Mouse (Mus musculus): ENCODE measurements at regions not wholly inside any gene's neighbourhood (a gene's known extent, or its start where the extent isn't known, plus 50 kb on each side); places are given as distances from the start of the nearest gene placed in this dataset.
A peak's percentile ranks its signal among the peaks of the same experiment; 100 is the strongest.

GRCm38 (mm10) chr1:151101516-151101915 is 80.8 kb upstream of the Gm47985 start:
- H3K9me3 ChIP-seq (ENCODE audit: control insufficient read depth, low read length) = no peaks in the 10 kb centered on the region
- H3K4me3 ChIP-seq (replicated peaks; ENCODE audit: low read length) = no peak overlapping the region
- no peaks in the 10 kb centered on the region for H3K36me3 ChIP-seq (ENCODE audit: control insufficient read depth, insufficient read depth)
- no peak overlapping the region for H3K4me2 ChIP-seq (ENCODE audit: low read length)
- WGBS = 73% methylated on average over 1 of the region's 1 CpGs
- no peak overlapping the region for H3K27ac ChIP-seq (ENCODE audit: low read length)
- H3K4me1 ChIP-seq (replicated peaks; ENCODE audit: control insufficient read depth, insufficient read depth, low read length) = no peaks in the 10 kb centered on the region
- H3K9ac ChIP-seq (replicated peaks; ENCODE audit: low read depth, low read length) = no peak overlapping the region
- no peak for ATAC-seq
- no peaks in the 10 kb centered on the region for H3K27me3 ChIP-seq (replicated peaks; ENCODE audit: control insufficient read depth, insufficient read depth, low read length)

GRCm38 (mm10) chr1:151102061-151102460 is 80.3 kb upstream of the Gm47985 start:
- ATAC-seq = no peak
- 78% methylated on average over 3 of the region's 3 CpGs for WGBS
- Histone ChIP-seq H3K4me3 (replicated peaks; ENCODE audit: low read length) (no peak overlapping the region), H3K9ac (replicated peaks; ENCODE audit: low read depth, low read length) (no peak overlapping the region), H3K4me1 (replicated peaks; ENCODE audit: control insufficient read depth, insufficient read depth, low read length) (no peaks in the 10 kb centered on the region), H3K9me3 (ENCODE audit: control insufficient read depth, low read length) (no peaks in the 10 kb centered on the region), H3K36me3 (ENCODE audit: control insufficient read depth, insufficient read depth) (no peaks in the 10 kb centered on the region), H3K27me3 (replicated peaks; ENCODE audit: control insufficient read depth, insufficient read depth, low read length) (no peaks in the 10 kb centered on the region), H3K4me2 (ENCODE audit: low read length) (no peak overlapping the region), H3K27ac (ENCODE audit: low read length) (no peak overlapping the region)

GRCm38 (mm10) chr1:151102646-151103391 is 79.5 kb upstream of the Gm47985 start:
- no peaks in the 10 kb centered on the region for H3K27me3 ChIP-seq (replicated peaks; ENCODE audit: control insufficient read depth, insufficient read depth, low read length)
- H3K9me3 ChIP-seq (ENCODE audit: control insufficient read depth, low read length) = no peaks in the 10 kb centered on the region
- no peak overlapping the region for H3K4me3 ChIP-seq (replicated peaks; ENCODE audit: low read length)
- no peak overlapping the region for H3K4me2 ChIP-seq (ENCODE audit: low read length)
- H3K4me1 ChIP-seq (replicated peaks; ENCODE audit: control insufficient read depth, insufficient read depth, low read length) = no peaks in the 10 kb centered on the region
- no peak for ATAC-seq
- no peak overlapping the region for H3K27ac ChIP-seq (ENCODE audit: low read length)
- no peaks in the 10 kb centered on the region for H3K36me3 ChIP-seq (ENCODE audit: control insufficient read depth, insufficient read depth)
- H3K9ac ChIP-seq (replicated peaks; ENCODE audit: low read depth, low read length) = no peak overlapping the region
- WGBS = 86% methylated on average over 16 of the region's 16 CpGs

- Histone ChIP-seq H3K4me2 (ENCODE audit: low read length) (no peak overlapping the region), H3K9me3 (ENCODE audit: control insufficient read depth, low read length) (no peaks in the 10 kb centered on the region), H3K27me3 (replicated peaks; ENCODE audit: control insufficient read depth, insufficient read depth, low read length) (no peaks in the 10 kb centered on the region), H3K36me3 (ENCODE audit: control insufficient read depth, insufficient read depth) (no peaks in the 10 kb centered on the region), H3K4me3 (replicated peaks; ENCODE audit: low read length) (no peak overlapping the region), H3K4me1 (replicated peaks; ENCODE audit: control insufficient read depth, insufficient read depth, low read length) (no peaks in the 10 kb centered on the region), H3K9ac (replicated peaks; ENCODE audit: low read depth, low read length) (no peak overlapping the region), H3K27ac (ENCODE audit: low read length) (no peak overlapping the region)
- ATAC-seq = 0 out of 2 replicates have a peak, but pooled peaks have one; percentile 12
- WGBS = 66% methylated on average over 6 of the region's 6 CpGs
Observed at GRCm38 (mm10) chr1:151103522-151104037, 78.8 kb upstream of the Gm47985 start.

- Histone ChIP-seq H3K27me3 (replicated peaks; ENCODE audit: control insufficient read depth, insufficient read depth, low read length) (no peaks in the 10 kb centered on the region), H3K4me3 (replicated peaks; ENCODE audit: low read length) (no peak overlapping the region), H3K9ac (replicated peaks; ENCODE audit: low read depth, low read length) (no peak overlapping the region), H3K36me3 (ENCODE audit: control insufficient read depth, insufficient read depth) (no peaks in the 10 kb centered on the region), H3K27ac (ENCODE audit: low read length) (no peak overlapping the region), H3K4me2 (ENCODE audit: low read length) (no peak overlapping the region), H3K4me1 (replicated peaks; ENCODE audit: control insufficient read depth, insufficient read depth, low read length) (no peaks in the 10 kb centered on the region), H3K9me3 (ENCODE audit: control insufficient read depth, low read length) (no peaks in the 10 kb centered on the region)
- 88% methylated on average over 5 of the region's 5 CpGs for WGBS
- ATAC-seq = no peak
Observed at GRCm38 (mm10) chr1:151104346-151104745, 78.0 kb upstream of the Gm47985 start.

- Histone ChIP-seq H3K4me2 (ENCODE audit: low read length) (no peak overlapping the region), H3K4me1 (replicated peaks; ENCODE audit: control insufficient read depth, insufficient read depth, low read length) (no peaks in the 10 kb centered on the region), H3K4me3 (replicated peaks; ENCODE audit: low read length) (no peak overlapping the region), H3K36me3 (ENCODE audit: control insufficient read depth, insufficient read depth) (no peaks in the 10 kb centered on the region), H3K9ac (replicated peaks; ENCODE audit: low read depth, low read length) (no peak overlapping the region), H3K27me3 (replicated peaks; ENCODE audit: control insufficient read depth, insufficient read depth, low read length) (no peaks in the 10 kb centered on the region), H3K9me3 (ENCODE audit: control insufficient read depth, low read length) (no peaks in the 10 kb centered on the region), H3K27ac (ENCODE audit: low read length) (no peak overlapping the region)
- ATAC-seq = no peak
- WGBS = 95% methylated on average over 2 of the region's 2 CpGs
Observed at GRCm38 (mm10) chr1:151104806-151105205, 77.5 kb upstream of the Gm47985 start.

GRCm38 (mm10) chr1:151105251-151105650 is 77.1 kb upstream of the Gm47985 start:
- Histone ChIP-seq H3K9me3 (ENCODE audit: control insufficient read depth, low read length) (no peaks in the 10 kb centered on the region), H3K27me3 (replicated peaks; ENCODE audit: control insufficient read depth, insufficient read depth, low read length) (no peaks in the 10 kb centered on the region), H3K4me3 (replicated peaks; ENCODE audit: low read length) (no peak overlapping the region), H3K4me2 (ENCODE audit: low read length) (no peak overlapping the region), H3K4me1 (replicated peaks; ENCODE audit: control insufficient read depth, insufficient read depth, low read length) (no peaks in the 10 kb centered on the region), H3K27ac (ENCODE audit: low read length) (no peak overlapping the region), H3K36me3 (ENCODE audit: control insufficient read depth, insufficient read depth) (no peaks in the 10 kb centered on the region), H3K9ac (replicated peaks; ENCODE audit: low read depth, low read length) (no peak overlapping the region)
- WGBS = 76% methylated on average over 3 of the region's 3 CpGs
- no peak for ATAC-seq

- ATAC-seq = no peak
- H3K27me3 ChIP-seq (replicated peaks; ENCODE audit: control insufficient read depth, insufficient read depth, low read length) = no peaks in the 10 kb centered on the region
- no peaks in the 10 kb centered on the region for H3K36me3 ChIP-seq (ENCODE audit: control insufficient read depth, insufficient read depth)
- whole genome bisulfite sequencing = 73% methylated on average over 3 of the region's 3 CpGs
- no peak overlapping the region for H3K4me3 ChIP-seq (replicated peaks; ENCODE audit: low read length)
- H3K9me3 ChIP-seq (ENCODE audit: control insufficient read depth, low read length) = no peaks in the 10 kb centered on the region
- no peaks in the 10 kb centered on the region for H3K4me1 ChIP-seq (replicated peaks; ENCODE audit: control insufficient read depth, insufficient read depth, low read length)
- no peak overlapping the region for H3K9ac ChIP-seq (replicated peaks; ENCODE audit: low read depth, low read length)
- H3K27ac ChIP-seq (ENCODE audit: low read length) = no peak overlapping the region
- H3K4me2 ChIP-seq (ENCODE audit: low read length) = no peak overlapping the region
Observed at GRCm38 (mm10) chr1:151107401-151107800, 74.9 kb upstream of the Gm47985 start.

GRCm38 (mm10) chr1:151109333-151109732 is 73.0 kb upstream of the Gm47985 start:
- ATAC-seq = no peak
- Histone ChIP-seq H3K4me1 (replicated peaks; ENCODE audit: control insufficient read depth, insufficient read depth, low read length) (no peaks in the 10 kb centered on the region), H3K9me3 (ENCODE audit: control insufficient read depth, low read length) (no peaks in the 10 kb centered on the region), H3K27me3 (replicated peaks; ENCODE audit: control insufficient read depth, insufficient read depth, low read length) (no peaks in the 10 kb centered on the region), H3K36me3 (ENCODE audit: control insufficient read depth, insufficient read depth) (no peaks in the 10 kb centered on the region), H3K4me2 (ENCODE audit: low read length) (no peak overlapping the region), H3K27ac (ENCODE audit: low read length) (no peak overlapping the region), H3K4me3 (replicated peaks; ENCODE audit: low read length) (no peak overlapping the region), H3K9ac (replicated peaks; ENCODE audit: low read depth, low read length) (no peak overlapping the region)
- 93% methylated on average over 2 of the region's 2 CpGs for WGBS
